In the genomic region with DNA sequence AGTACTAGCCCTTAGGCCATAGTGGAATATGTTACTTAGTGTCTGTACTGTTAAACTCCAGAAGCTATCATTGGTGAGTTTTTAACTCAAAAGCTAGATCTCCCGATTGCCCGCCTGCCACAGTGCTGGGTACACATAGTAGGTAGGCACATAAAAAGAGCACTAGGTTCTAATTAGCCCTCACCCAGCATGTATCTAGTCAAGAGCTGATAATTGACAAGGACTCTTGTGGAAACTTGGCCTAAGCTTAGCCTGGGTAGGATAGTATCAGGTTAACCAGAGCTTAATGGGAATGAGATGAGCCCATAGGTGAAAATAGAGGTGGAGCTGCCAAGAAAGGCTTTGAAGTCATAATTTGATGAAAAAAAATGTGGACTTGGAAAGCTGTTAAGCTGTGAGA, we compare ENCODE assay signal across 8 mouse cellular contexts. TPM values are rescaled to one million over a fixed set of nuclear protein-coding genes. Genes with fewer than 3 reads are reported as not detected.
A peak's percentile ranks its signal among the peaks of the same experiment; 100 is the strongest.
DNase-seq lines count a peak whose midpoint lies in the region; ATAC-seq and TF ChIP-seq lines count a peak whose summit lies in the region.

No protein-coding gene starts in this region.

- peak overlapping the region; percentile 96 for H3K4me2 ChIP-seq in kidney, embryonic 16.5 days (replicated peaks; ENCODE audit: low read depth, low read length)
- peak overlapping the region; percentile 82 for H3K4me2 ChIP-seq in hindbrain, embryonic 15.5 days
- H3K4me2 ChIP-seq in midbrain, embryonic 16.5 days (ENCODE audit: low read length): peak overlapping the region; percentile 95

- no peak for TF ChIP-seq POLR2A in cortical plate, adult 2 months (IDR thresholded peaks at IDR 0.05; ENCODE audit: extremely low read depth, insufficient read depth, low read length)

- H3K4me3 ChIP-seq in kidney, embryonic 16.5 days (ENCODE audit: low read length): peak overlapping the region; percentile 100
- H3K4me3 ChIP-seq in cortical plate, adult 2 months (ENCODE audit: insufficient read depth, low read length): peak overlapping the region; percentile 56
- peak overlapping the region; percentile 94 for H3K4me3 ChIP-seq in hindbrain, embryonic 15.5 days
- peak overlapping the region; percentile 98 for H3K4me3 ChIP-seq in midbrain, embryonic 16.5 days (ENCODE audit: low read depth, low read length)

- TF ChIP-seq CTCF in cortical plate, adult 2 months (IDR thresholded peaks at IDR 0.05; ENCODE audit: extremely low read depth, insufficient read depth, low read length): no peak

- ATAC-seq in kidney, embryonic 16.5 days (ENCODE audit: low FRiP score, low TSS enrichment): no peak
- no peak for ATAC-seq in hindbrain, embryonic 15.5 days (ENCODE audit: low FRiP score, low read depth)
- ATAC-seq in midbrain, embryonic 16.5 days: no peak
- ATAC-seq in megakaryocyte-erythroid progenitor cell, adult 5-6 weeks (replicated peaks; ENCODE audit: low FRiP score, low TSS enrichment, poor library complexity, severe bottlenecking): no peak

- no peak for DNase-seq in kidney, postnatal 36 days
- no peak for DNase-seq in thymus, postnatal 36 days
- no peak for DNase-seq in left cerebral cortex, postnatal 36 days (ENCODE audit: low spot score in 2 of 2)

- H3K9me3 ChIP-seq in kidney, embryonic 16.5 days (ENCODE audit: low read length): no peaks in the 10 kb centered on the region
- no peaks in the 10 kb centered on the region for H3K9me3 ChIP-seq in hindbrain, embryonic 15.5 days
- no peaks in the 10 kb centered on the region for H3K9me3 ChIP-seq in midbrain, embryonic 16.5 days (replicated peaks; ENCODE audit: control insufficient read depth, low read length, poor library complexity, severe bottlenecking)

- H3K27me3 ChIP-seq in kidney, embryonic 16.5 days (ENCODE audit: insufficient read depth, low read length): no peaks in the 10 kb centered on the region
- H3K27me3 ChIP-seq in hindbrain, embryonic 15.5 days: no peaks in the 10 kb centered on the region
- no peaks in the 10 kb centered on the region for H3K27me3 ChIP-seq in midbrain, embryonic 16.5 days (ENCODE audit: control insufficient read depth, insufficient read depth, low read depth, low read length)

- intact Hi-C loops in left cerebral cortex, postnatal 36 days (cut with DNase I): no loop called here

- WGBS in kidney, embryonic 16.5 days: 32% methylated on average over 2 of the region's 2 CpGs
- WGBS in hindbrain, embryonic 15.5 days: 48% methylated on average over 2 of the region's 2 CpGs
- WGBS in midbrain, embryonic 16.5 days: 45% methylated on average over 2 of the region's 2 CpGs

- H3K27ac ChIP-seq in kidney, embryonic 16.5 days (ENCODE audit: low read length): peak overlapping the region; percentile 99; the same call in 1 of the 2 replicates
- H3K27ac ChIP-seq in cortical plate, adult 2 months (ENCODE audit: insufficient read depth, low read length): no peak overlapping the region
- H3K27ac ChIP-seq in hindbrain, embryonic 15.5 days (replicated peaks): peak overlapping the region; percentile 98; the same call in 1 of the 2 replicates
- H3K27ac ChIP-seq in midbrain, embryonic 16.5 days (ENCODE audit: low read length): peak overlapping the region; percentile 98

- peaks cover 22% of the 10 kb centered on the region for H3K4me1 ChIP-seq in kidney, embryonic 16.5 days (ENCODE audit: insufficient read depth, low read length)
- peaks cover 4% of the 10 kb centered on the region; the same call in 1 of the 2 replicates for H3K4me1 ChIP-seq in cortical plate, adult 2 months (ENCODE audit: control insufficient read depth, insufficient read depth, low read length)
- H3K4me1 ChIP-seq in hindbrain, embryonic 15.5 days (replicated peaks): peaks cover 32% of the 10 kb centered on the region
- H3K4me1 ChIP-seq in midbrain, embryonic 16.5 days (ENCODE audit: control insufficient read depth, insufficient read depth, low read length): peaks cover 23% of the 10 kb centered on the region

- peak overlapping the region; percentile 100 for H3K9ac ChIP-seq in kidney, embryonic 16.5 days (replicated peaks; ENCODE audit: low read length)
- H3K9ac ChIP-seq in hindbrain, embryonic 15.5 days: peak overlapping the region; percentile 99
- H3K9ac ChIP-seq in midbrain, embryonic 16.5 days (ENCODE audit: low read depth, low read length): peak overlapping the region; percentile 99

- peaks cover 24% of the 10 kb centered on the region for H3K36me3 ChIP-seq in kidney, embryonic 16.5 days (ENCODE audit: insufficient read depth, low read length)
- peaks cover 28% of the 10 kb centered on the region for H3K36me3 ChIP-seq in hindbrain, embryonic 15.5 days
- peaks cover 22% of the 10 kb centered on the region for H3K36me3 ChIP-seq in midbrain, embryonic 16.5 days (ENCODE audit: control insufficient read depth, insufficient read depth, low read length)

RNA-seq across cellular contexts. Expression of a gene that starts 1.8 kb away (rescaled TPM):
- 4,884 and 4,942 TPM in 2 replicates for polyA plus RNA-seq in kidney, embryonic 16.5 days (2015; fragmentation: Nextera tagmentation; extraction: Ambion mirVana)
- polyA plus RNA-seq in cortical plate, adult 2 months (2012; rRNA removed): 2,439 and 2,636 TPM in 2 replicates
- polyA plus RNA-seq in hindbrain, embryonic 15.5 days (2015; fragmentation: Nextera tagmentation; extraction: Ambion mirVana): 4,085 and 4,343 TPM in 2 replicates
- 3,917 and 4,008 TPM in 2 replicates for polyA plus RNA-seq in midbrain, embryonic 16.5 days (2015; fragmentation: Nextera tagmentation; extraction: Ambion mirVana)
- 3,823 and 4,304 TPM in 2 replicates for total RNA-seq in megakaryocyte-erythroid progenitor cell, adult 5-6 weeks (2014; fragmentation: Nextera tagmentation)
- 1,965 and 1,971 TPM in 2 replicates for total RNA-seq in megakaryocyte-erythroid progenitor cell, adult 5-6 weeks (2017)
- 1,000 to 10,000 TPM; 1,722 to 2,059 TPM for total RNA-seq in left cerebral cortex, postnatal 36 days (2021)

RNA-seq across cellular contexts. Expression of a gene that starts 27.2 kb away (rescaled TPM):
- polyA plus RNA-seq in kidney, embryonic 16.5 days (2015; fragmentation: Nextera tagmentation; extraction: Ambion mirVana): 560 and 596 TPM in 2 replicates
- polyA plus RNA-seq in cortical plate, adult 2 months (2012; rRNA removed): 81.7 and 83.3 TPM in 2 replicates
- polyA plus RNA-seq in hindbrain, embryonic 15.5 days (2015; fragmentation: Nextera tagmentation; extraction: Ambion mirVana): 259 and 323 TPM in 2 replicates
- 203 and 224 TPM in 2 replicates for polyA plus RNA-seq in midbrain, embryonic 16.5 days (2015; fragmentation: Nextera tagmentation; extraction: Ambion mirVana)
- total RNA-seq in megakaryocyte-erythroid progenitor cell, adult 5-6 weeks (2014; fragmentation: Nextera tagmentation): 144 and 178 TPM in 2 replicates
- total RNA-seq in megakaryocyte-erythroid progenitor cell, adult 5-6 weeks (2017): 85.9 and 103 TPM in 2 replicates
- 10 to 100 TPM; 41.4 to 43.4 TPM for total RNA-seq in left cerebral cortex, postnatal 36 days (2021)

RNA-seq across cellular contexts. Expression of a gene that starts 28.2 kb away (rescaled TPM):
- polyA plus RNA-seq in kidney, embryonic 16.5 days (2015; fragmentation: Nextera tagmentation; extraction: Ambion mirVana): 11.7 and 12.5 TPM in 2 replicates
- 105 and 108 TPM in 2 replicates for polyA plus RNA-seq in cortical plate, adult 2 months (2012; rRNA removed)
- polyA plus RNA-seq in hindbrain, embryonic 15.5 days (2015; fragmentation: Nextera tagmentation; extraction: Ambion mirVana): 29.6 and 30.8 TPM in 2 replicates
- 30.2 and 33.4 TPM in 2 replicates for polyA plus RNA-seq in midbrain, embryonic 16.5 days (2015; fragmentation: Nextera tagmentation; extraction: Ambion mirVana)
- 65.9 and 70.0 TPM in 2 replicates for total RNA-seq in megakaryocyte-erythroid progenitor cell, adult 5-6 weeks (2014; fragmentation: Nextera tagmentation)
- 5.6 and 10.4 TPM in 2 replicates for total RNA-seq in megakaryocyte-erythroid progenitor cell, adult 5-6 weeks (2017)
- total RNA-seq in left cerebral cortex, postnatal 36 days (2021): 100 to 1,000 TPM; 222 to 224 TPM

RNA-seq across cellular contexts. Expression of a gene that starts 58.6 kb away (rescaled TPM):
- polyA plus RNA-seq in kidney, embryonic 16.5 days (2015; fragmentation: Nextera tagmentation; extraction: Ambion mirVana): 24.8 and 30.1 TPM in 2 replicates
- polyA plus RNA-seq in cortical plate, adult 2 months (2012; rRNA removed): 103 and 109 TPM in 2 replicates
- 10.7 and 11.0 TPM in 2 replicates for polyA plus RNA-seq in hindbrain, embryonic 15.5 days (2015; fragmentation: Nextera tagmentation; extraction: Ambion mirVana)
- polyA plus RNA-seq in midbrain, embryonic 16.5 days (2015; fragmentation: Nextera tagmentation; extraction: Ambion mirVana): 11.2 and 11.7 TPM in 2 replicates
- 43.7 and 49.9 TPM in 2 replicates for total RNA-seq in megakaryocyte-erythroid progenitor cell, adult 5-6 weeks (2014; fragmentation: Nextera tagmentation)
- 60.5 and 70.9 TPM in 2 replicates for total RNA-seq in megakaryocyte-erythroid progenitor cell, adult 5-6 weeks (2017)
- total RNA-seq in left cerebral cortex, postnatal 36 days (2021): 100 to 1,000 TPM; 283 to 295 TPM
